Mouse (Mus musculus): ENCODE measurements around the gene Rpa1. TPM values are rescaled to one million over a fixed set of nuclear protein-coding genes. Genes with fewer than 3 reads are reported as not detected.
"Not testable (repeated sequence)": the region's sequence is repeated elsewhere in the genome, so short reads cannot be mapped to it uniquely, and the experiment has no call there.

Gene Rpa1
- 10 to 100 TPM in 21 of 26 experiments, 1 to 10 TPM in 5; 2.7 to 36.0 (median 18.4) TPM for total RNA-seq (2018; cell fraction: chromatin; rRNA removed)
- total RNA-seq (2018; cell fraction: cytosol; rRNA removed), result 10 to 100 TPM; 26.8 to 50.0 (median 40.2) TPM
- 10 to 100 TPM; 13.5 to 57.9 (median 24.7) TPM for total RNA-seq (2018; cell fraction: nucleus; rRNA removed)
- polyA plus RNA-seq (2018), result 37.9 to 93.2 TPM (median 39.5 TPM) in 3 replicates

DNA sequence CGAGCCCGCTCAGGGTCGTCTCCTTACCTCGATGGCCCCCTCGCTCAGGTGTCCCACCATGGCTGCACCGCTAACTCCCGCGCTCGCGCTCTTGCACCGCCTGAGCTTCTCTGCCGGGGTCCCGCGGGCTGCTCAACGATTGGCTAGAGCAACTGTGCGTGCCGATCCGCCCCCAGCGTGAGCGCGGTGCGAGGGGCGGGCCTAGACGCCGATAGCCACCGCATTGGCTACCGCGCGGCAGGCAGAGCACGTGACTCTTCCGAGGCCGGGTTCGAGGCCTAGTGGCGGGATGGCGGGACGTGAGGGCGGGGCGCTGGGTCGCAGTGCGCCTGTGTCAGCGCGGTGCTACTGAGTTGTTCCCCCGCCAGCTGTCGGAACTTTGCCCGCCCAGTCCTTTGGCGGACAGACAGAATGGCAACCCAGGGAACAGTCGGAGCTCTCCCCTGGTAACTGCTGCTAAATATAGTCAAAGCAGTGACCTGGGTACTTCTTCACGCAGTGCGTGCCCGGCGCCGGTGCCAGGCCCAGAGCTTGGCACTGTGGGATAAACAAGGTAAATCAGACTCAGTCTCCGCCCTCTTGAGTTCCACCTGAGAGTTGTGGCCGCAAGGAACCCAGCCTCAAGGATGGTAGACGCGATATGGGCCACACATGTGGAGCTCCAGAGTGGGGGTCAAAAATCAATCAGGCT is at the start of gene Rpa1, which contains the start of gene Smyd4:
TSS of gene Rpa1 (minus strand) at position 126 of the 691 bp plus-strand sequence.
TSS of gene Smyd4 (plus strand) at position 235 of the 691 bp plus-strand sequence.
- H3K4me3 ChIP-seq (ENCODE audit: inconsistent target), result peak within 1 kb of the TSS; percentile 93
- H3K36me3 ChIP-seq (ENCODE audit: inconsistent target), result no peaks in the 10 kb centered on the region
- H3K27ac ChIP-seq, result peak within 1 kb of the TSS; percentile 55
- WGBS (ENCODE audit: missing documents), result under 1% methylated on average over 56 of the region's 56 CpGs
- peaks cover 47% of the 10 kb centered on the region for H3K79me2 ChIP-seq (ENCODE audit: inconsistent target)

DNA sequence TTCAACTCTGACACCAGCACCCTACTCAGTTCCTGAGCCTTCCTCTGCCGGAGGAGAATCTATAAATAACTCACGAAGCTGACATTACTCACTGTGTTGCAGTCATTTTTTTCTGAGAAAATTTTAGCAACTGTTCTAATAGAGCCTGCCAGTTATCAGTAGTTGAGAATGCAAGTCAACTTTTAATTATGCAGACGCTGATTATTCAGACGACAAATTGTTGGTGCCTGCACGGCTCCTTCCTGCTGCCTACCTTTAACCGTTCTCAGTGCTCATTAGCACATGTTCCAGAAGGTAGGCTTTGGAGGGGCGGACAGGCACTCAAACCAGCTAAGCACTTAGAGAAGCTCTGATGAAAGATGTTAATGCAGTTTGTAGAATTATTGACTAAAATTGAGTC is 49.3 kb upstream of the Rpa1 start:
- Histone ChIP-seq H3K36me3 (ENCODE audit: inconsistent target) (no peaks in the 10 kb centered on the region), H3K79me2 (ENCODE audit: inconsistent target) (no peaks in the 10 kb centered on the region), H3K4me3 (ENCODE audit: inconsistent target) (no peak overlapping the region), H3K27ac (no peak overlapping the region)
- 67% methylated on average over 7 of the region's 7 CpGs for WGBS (ENCODE audit: missing documents)

DNA sequence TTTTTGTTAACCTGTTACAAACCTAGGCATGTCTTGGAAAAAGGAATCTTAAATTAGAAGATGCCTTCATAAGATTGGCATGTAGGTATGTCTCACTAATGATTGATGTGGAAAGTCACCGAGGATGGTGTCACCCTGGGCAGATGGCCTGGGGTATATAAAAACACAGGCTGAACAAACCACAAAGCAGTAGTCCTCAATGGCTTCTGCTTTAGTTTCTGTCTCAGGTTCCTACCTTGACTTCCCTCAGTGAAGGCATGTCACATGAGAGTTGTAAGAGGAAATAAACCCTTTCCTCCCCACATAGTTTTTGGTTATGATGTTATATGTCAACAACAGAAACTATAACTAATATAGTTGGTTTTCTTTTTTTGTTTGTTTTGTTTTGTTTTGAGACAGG is 47.5 kb upstream of the Rpa1 start:
- Histone ChIP-seq H3K4me3 (ENCODE audit: inconsistent target) (no peak overlapping the region), H3K36me3 (ENCODE audit: inconsistent target) (no peaks in the 10 kb centered on the region), H3K79me2 (ENCODE audit: inconsistent target) (no peaks in the 10 kb centered on the region), H3K27ac (no peak overlapping the region)
- WGBS (ENCODE audit: missing documents), result 13% methylated on average over 1 of the region's 1 CpGs

DNA sequence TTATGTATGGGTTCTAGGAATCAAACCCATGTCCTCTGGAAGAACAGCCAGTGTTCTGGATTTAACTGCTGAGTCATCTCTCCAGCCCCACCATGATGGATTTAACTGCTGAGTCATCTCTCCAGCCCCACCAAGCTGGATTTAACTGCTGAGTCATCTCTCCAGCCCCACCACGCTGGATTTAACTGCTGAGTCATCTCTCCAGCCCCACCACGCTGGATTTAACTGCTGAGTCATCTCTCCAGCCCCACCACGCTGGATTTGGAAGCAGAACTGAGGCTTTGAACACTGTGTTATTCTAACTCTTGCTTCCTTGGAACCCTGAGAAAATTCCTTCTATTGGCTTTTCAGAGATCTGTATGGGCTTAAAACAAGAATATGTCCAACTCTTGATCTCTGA is 35.4 kb upstream of the Rpa1 start:
- H3K27ac ChIP-seq; H3K79me2 ChIP-seq (ENCODE audit: inconsistent target); H3K36me3 ChIP-seq (ENCODE audit: inconsistent target); H3K4me3 ChIP-seq (ENCODE audit: inconsistent target): not testable (repeated sequence)
- WGBS (ENCODE audit: missing documents), result 13% methylated on average over 3 of the region's 3 CpGs

DNA sequence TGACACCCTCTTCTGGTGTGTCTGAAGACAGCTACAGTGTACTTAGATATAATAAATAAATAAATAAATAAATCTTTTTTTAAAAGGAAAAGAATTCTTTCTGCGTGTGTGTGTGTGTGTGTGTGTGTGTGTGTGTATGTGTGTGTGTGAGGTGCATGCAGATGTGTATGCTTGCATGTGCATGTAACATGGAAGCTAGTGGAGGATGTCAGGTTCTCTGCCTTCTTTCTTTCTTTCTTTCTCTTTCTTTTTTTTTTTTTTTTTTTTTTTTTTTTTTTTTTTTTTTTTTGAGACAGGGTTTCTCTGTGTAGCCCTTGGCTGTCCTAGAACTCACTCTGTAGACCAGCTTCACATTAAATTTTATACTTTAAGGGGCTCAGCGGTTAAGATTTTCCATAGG is 30.7 kb upstream of the Rpa1 start:
- WGBS (ENCODE audit: missing documents), result 100% methylated on average over 2 of the region's 2 CpGs

DNA sequence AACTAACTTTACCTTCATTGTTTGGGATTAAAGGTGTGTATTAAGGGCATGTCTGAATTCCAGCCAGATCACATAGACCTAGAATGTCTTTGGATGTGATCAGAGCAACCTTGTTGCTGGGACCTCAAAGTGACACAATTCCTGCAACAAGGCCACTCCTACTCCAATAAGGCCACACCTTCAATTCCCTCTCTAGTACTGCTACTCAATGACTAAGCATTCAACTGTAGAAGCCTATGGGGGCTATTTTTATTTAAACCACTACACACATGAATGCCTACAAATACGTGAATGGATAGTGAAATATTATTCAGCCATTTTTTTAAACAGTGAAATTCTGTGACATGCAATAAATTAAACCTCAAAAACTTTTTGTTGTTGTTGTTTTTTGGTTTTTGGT is 29.0 kb upstream of the Rpa1 start:
- H3K36me3 ChIP-seq (ENCODE audit: inconsistent target), result no peaks in the 10 kb centered on the region
- H3K79me2 ChIP-seq (ENCODE audit: inconsistent target), result no peaks in the 10 kb centered on the region
- 43% methylated on average over 1 of the region's 1 CpGs for WGBS (ENCODE audit: missing documents)
- H3K27ac ChIP-seq, result no peak overlapping the region
- no peak overlapping the region for H3K4me3 ChIP-seq (ENCODE audit: inconsistent target)

More for the DNA sequence above, 30.7 kb upstream of the Rpa1 start:
- not testable (repeated sequence) for H3K79me2 ChIP-seq (ENCODE audit: inconsistent target); H3K4me3 ChIP-seq (ENCODE audit: inconsistent target); H3K36me3 ChIP-seq (ENCODE audit: inconsistent target); H3K27ac ChIP-seq

DNA sequence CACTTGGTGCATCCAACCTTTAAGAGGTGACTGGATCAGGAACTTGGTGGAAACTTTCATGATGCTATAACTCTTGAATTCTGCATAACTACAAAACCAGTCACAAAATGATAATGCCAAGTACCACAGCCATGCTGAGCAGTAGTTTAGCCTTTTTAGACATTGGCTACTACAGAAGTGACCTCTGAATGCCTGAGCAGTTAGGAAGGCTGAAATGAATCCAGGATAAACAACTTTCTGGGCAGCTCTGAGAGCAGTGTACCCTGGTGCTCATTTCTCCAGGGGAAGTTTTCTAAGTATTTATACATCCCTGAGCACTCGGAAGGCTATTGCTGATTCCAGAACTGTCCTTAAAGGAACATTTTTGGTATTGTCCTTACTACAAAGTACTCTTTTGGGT is 7.4 kb upstream of the Rpa1 start:
- Histone ChIP-seq H3K79me2 (ENCODE audit: inconsistent target) (no peaks in the 10 kb centered on the region), H3K4me3 (ENCODE audit: inconsistent target) (no peak overlapping the region), H3K36me3 (ENCODE audit: inconsistent target) (no peaks in the 10 kb centered on the region), H3K27ac (no peak overlapping the region)
- 100% methylated on average over 1 of the region's 1 CpGs for WGBS (ENCODE audit: missing documents)

DNA sequence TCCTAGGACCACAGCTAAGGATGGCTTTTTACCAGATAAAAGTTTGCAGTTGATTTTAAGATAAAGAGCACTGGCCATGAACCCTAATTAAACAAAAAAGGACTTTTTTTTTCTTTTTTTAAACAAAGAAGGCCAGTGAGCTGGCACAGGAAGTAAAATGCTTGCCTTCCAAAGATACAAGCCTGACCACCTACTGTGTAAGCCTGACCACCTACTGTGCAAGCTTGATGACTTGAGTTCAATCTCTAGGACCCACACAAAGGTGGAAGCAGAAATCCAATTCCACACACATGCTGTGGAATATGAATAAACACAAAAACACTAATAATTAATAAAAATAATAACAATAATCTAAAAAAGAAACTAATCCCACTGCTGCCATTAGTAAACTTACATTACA is 3.1 kb upstream of the Rpa1 start:
- Histone ChIP-seq H3K79me2 (ENCODE audit: inconsistent target) (peaks cover 19% of the 10 kb centered on the region), H3K36me3 (ENCODE audit: inconsistent target) (no peaks in the 10 kb centered on the region), H3K4me3 (ENCODE audit: inconsistent target) (no peak overlapping the region), H3K27ac (no peak overlapping the region)

DNA sequence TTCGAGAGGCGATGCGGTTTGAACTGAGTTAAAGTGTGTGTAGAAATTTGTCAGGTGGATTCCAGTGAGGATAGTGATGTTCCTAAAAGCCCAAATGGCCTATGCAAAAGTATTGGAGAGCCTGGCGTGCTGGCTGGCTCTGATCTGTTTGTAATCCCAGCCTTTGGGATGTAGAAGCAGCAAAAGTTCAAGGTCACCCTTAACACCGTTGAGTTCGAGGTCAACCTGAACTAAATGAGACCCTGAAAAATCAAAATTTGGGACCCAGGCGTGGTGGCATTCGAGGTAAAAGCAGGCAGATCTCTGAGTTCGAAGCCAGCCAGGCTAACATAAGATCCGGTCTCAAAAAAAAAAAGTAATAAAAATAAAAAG is 752 bp upstream of the Rpa1 start:
- H3K36me3 ChIP-seq (ENCODE audit: inconsistent target), result no peaks in the 10 kb centered on the region
- peak overlapping the region; percentile 77 for H3K4me3 ChIP-seq (ENCODE audit: inconsistent target)
- WGBS (ENCODE audit: missing documents), result 66% methylated on average over 10 of the region's 10 CpGs
- H3K79me2 ChIP-seq (ENCODE audit: inconsistent target), result peaks cover 42% of the 10 kb centered on the region
- peak overlapping the region; percentile 38 for H3K27ac ChIP-seq

DNA sequence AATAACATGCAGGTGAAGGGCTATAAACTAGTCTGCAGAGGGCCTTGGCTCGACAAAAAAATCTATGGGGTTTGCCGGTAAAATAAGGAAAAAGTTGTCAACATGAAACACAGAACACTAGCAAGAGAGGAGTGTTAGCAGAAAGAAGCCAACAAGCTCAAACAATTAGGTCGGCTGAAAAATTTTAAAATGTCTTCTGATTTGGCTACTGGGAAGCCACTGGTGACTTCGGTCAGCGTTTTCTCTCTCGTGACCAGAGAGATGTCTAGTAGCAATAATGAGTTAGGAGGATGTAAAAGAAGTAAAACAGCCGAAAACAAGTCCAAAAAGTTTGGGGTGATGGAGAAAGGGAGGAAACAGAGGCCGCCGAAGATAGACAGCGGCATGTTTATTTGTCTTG is 528 bp downstream of the Rpa1 start:
- Histone ChIP-seq H3K36me3 (ENCODE audit: inconsistent target) (no peaks in the 10 kb centered on the region), H3K27ac (peak overlapping the region; percentile 55), H3K4me3 (ENCODE audit: inconsistent target) (peak overlapping the region; percentile 93), H3K79me2 (ENCODE audit: inconsistent target) (peaks cover 55% of the 10 kb centered on the region)
- 0% methylated on average over 10 of the region's 10 CpGs for WGBS (ENCODE audit: missing documents)

DNA sequence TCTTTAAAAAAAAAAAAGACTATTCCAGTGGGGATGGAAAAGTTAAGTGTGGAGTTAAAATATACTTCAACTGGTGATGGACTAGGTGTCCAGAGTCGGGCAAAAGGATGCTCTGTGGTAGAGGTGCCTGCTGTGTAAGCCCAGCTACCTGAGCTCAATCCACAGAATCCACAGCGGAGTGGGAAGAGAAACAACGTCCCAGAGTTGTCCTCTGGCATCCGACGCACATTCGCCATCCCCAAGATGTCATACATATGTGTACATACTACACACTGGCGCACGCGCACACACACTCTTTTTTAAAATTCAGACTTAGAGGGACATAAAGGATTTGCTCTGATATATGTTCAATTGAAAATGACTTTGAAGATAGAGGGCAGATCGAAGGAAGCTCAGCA is 937 bp downstream of the Rpa1 start:
- Histone ChIP-seq H3K27ac (peak overlapping the region; percentile 55; the same call in 1 of the 2 replicates), H3K4me3 (ENCODE audit: inconsistent target) (peak overlapping the region; percentile 93), H3K79me2 (ENCODE audit: inconsistent target) (peaks cover 59% of the 10 kb centered on the region), H3K36me3 (ENCODE audit: inconsistent target) (no peaks in the 10 kb centered on the region)
- WGBS (ENCODE audit: missing documents), result 56% methylated on average over 10 of the region's 10 CpGs

DNA sequence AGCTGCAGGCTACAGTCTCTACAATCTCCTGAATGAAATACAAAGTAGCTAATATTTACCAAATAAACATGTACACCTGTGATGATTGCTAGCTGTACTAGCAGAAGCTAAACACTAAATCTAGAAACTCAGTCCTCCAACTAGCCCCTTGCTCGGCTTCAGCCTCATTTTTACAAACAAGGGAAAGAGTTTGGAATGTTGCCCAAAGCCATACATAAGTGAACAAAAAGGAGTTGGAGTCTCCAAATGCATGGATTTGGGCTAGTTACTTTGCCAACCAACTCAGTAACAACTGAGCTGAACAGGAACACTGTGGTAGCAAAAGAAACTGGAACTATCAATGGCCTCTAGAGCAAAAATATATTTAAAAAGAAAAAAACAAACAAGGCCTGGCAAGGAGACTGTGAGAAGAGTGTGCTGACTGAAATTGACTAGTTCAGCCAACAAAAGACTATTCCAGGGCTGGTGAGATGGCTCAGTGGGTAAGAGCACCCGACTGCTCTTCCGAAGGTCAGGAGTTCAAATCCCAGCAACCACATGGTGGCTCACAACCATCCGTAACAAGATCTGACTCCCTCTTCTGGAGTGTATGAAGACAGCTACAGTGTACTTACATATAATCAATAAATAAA is 1.5 kb downstream of the Rpa1 start:
- no peaks in the 10 kb centered on the region for H3K36me3 ChIP-seq (ENCODE audit: inconsistent target)
- WGBS (ENCODE audit: missing documents), result 91% methylated on average over 1 of the region's 4 CpGs

DNA sequence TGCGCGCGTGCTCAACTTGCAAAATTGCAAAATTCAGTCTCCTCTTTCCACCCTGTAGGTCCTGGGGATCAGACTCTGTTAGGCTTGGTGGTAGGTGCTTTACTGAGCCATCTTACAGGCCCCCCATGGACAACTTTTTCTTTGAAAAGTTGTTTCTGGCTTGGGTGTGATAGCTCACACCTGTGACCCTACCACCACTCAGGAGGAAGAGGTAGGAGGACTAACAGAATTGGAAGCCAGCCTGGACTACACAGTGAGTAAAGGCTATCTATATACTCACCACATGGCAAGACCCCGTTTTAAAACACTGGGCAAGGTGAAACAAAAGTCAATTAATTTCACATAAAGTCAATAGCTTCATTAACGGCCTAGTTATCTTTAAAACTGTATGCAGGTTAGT is 3.4 kb downstream of the Rpa1 start:
- H3K36me3 ChIP-seq (ENCODE audit: inconsistent target), result peaks cover 13% of the 10 kb centered on the region; the same call in 1 of the 2 replicates
- no peak overlapping the region for H3K4me3 ChIP-seq (ENCODE audit: inconsistent target)
- H3K79me2 ChIP-seq (ENCODE audit: inconsistent target), result peaks cover 74% of the 10 kb centered on the region
- H3K27ac ChIP-seq, result no peak overlapping the region
- WGBS (ENCODE audit: missing documents), result 86% methylated on average over 4 of the region's 5 CpGs

More for the DNA sequence above, 1.5 kb downstream of the Rpa1 start:
- H3K79me2 ChIP-seq (ENCODE audit: inconsistent target), result peaks cover 64% of the 10 kb centered on the region
- no peak overlapping the region for H3K27ac ChIP-seq
- H3K4me3 ChIP-seq (ENCODE audit: inconsistent target), result peak overlapping the region; percentile 93; the same call in 1 of the 2 replicates

DNA sequence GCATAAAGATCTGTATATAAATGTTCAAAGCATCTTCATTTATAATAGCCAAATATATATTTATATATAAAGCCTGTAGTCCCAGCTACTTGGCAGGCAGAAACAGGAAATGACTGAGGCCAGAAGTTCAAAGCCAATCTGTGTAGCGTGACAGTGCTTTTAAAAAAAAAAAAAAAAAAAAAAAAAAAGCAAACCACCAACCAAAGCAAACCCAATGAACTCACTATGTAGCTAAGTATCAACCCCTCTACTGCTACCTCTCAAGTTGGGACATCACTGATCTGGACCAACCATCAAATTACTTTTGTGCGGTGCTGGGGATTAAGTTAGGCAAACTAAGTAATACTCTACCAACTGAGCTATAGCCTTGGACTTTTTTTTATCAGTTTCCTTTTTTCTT is 4.0 kb downstream of the Rpa1 start:
- 75% methylated on average over 2 of the region's 2 CpGs for WGBS (ENCODE audit: missing documents)
- Histone ChIP-seq H3K4me3 (ENCODE audit: inconsistent target) (no peak overlapping the region), H3K79me2 (ENCODE audit: inconsistent target) (peaks cover 74% of the 10 kb centered on the region), H3K36me3 (ENCODE audit: inconsistent target) (peaks cover 19% of the 10 kb centered on the region; the same call in 1 of the 2 replicates), H3K27ac (no peak overlapping the region)

DNA sequence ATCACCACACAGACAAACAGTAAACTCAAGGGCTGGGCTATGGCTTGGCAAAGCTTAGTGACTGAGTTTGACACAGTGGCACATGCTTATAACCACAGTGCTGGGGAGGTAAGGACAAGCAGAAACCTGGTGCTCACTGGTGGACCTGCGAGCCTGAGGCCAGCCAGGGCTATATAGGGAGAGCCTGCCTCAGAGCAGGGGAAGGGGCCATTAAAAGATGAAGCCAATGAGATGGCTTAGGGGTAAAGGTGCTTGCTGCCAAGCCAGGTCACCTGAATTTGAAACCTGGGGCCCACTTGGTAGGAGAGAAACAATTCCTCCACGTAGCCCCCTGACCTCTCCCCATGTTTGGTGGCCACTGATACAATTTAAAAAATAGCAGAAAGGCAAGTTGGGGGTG is 5.0 kb downstream of the Rpa1 start:
- Histone ChIP-seq H3K79me2 (ENCODE audit: inconsistent target) (peaks cover 74% of the 10 kb centered on the region), H3K4me3 (ENCODE audit: inconsistent target) (no peak overlapping the region), H3K27ac (no peak overlapping the region), H3K36me3 (ENCODE audit: inconsistent target) (peaks cover 19% of the 10 kb centered on the region; the same call in 1 of the 2 replicates)
- 91% methylated on average over 1 of the region's 2 CpGs for WGBS (ENCODE audit: missing documents)
